Mouse (Mus musculus) spleen, postnatal 0 days (tissue): ENCODE results near the gene Smg7. TPM values are rescaled to one million over a fixed set of nuclear protein-coding genes. Genes with fewer than 3 reads are reported as not detected.

ENCODE experiments used
- polyA plus RNA-seq: library from polyadenylated mRNA; unstranded; fragments of >200 nt; fragmentation: Nextera tagmentation; extraction: Ambion mirVana; gene quantifications from 2 replicates; pipeline ENCODE4 v1.2.1, GENCODE M21; 2015

Smg7 gene
- 12.6 and 13.1 TPM in 2 replicates for polyA plus RNA-seq

DNA sequence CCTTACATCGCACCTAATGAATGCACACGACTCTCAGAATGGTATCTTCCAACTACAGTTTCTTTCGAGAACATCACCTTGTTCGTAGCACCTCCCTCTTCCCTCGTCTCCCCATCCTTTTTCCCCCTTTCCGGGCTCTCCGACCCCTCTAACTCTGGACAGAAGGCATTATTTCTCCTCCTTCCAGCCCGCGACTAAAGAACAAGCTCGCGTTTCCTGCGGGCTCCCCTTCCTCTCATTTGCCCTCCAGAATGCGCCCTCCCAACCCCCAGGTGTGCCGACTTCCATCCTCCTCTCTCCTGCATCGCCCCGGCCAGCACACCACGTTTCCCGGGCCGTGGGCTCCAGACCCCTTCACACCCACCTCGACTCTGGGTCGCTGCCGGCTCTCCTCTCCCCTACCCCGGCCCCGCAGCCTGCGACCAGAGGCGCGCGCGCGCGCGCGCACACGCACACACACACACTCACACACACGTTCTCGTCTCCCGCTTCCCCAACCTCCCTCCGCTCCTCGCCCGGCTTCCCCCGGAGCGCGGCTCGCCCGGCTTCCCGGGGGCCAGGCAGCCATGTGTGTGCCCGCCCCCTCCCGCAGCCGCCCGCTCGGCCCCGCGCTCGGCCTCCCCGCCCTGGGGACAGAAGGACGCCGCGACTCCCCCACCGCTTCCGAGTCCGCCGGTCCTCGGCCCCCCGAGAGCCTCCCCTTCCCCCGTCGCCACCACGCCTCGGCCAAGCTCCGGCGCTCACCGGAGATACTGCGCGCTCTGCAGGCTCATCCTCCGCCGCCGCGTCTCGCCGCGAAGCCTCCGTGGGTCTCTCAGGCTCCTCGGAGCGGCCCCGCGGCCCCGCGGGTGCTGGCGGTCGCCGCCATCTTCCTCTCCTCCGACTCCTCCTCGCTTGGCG, at the start of gene Smg7:
Smg7 (minus strand) TSS at position 882 of the 900 bp plus-strand sequence.

DNA sequence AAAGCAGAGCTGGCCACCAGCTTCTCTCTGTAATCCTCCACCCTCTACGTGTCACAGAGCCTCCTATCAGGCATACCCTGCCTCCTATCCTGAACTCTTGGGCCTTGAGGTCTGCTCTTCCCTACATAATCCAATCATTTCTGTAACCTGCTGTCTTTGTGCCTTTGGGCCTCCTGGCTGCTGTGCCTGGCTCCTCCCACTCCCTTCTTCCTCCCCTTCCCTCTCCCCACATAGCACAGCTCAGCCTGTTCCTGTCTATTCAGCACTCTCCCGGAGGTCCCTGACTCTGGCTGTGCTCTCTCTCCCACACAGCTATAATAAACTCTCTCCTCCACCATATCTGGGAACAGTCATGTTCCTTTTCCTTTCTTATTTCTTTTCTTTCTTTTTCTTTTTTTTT, 102.5 kb downstream of the Smg7 start, which contains the start of gene Ncf2:
Ncf2 (plus strand) TSS at position 298 of the 400 bp plus-strand sequence.

Other genes with a start within 250 kb of the Smg7 start
- gene Apobec4, start 152.1 kb downstream of the Smg7 start, polyA plus RNA-seq = not detected in 2 replicates
- gene Rgl1, start 136.3 kb downstream of the Smg7 start, polyA plus RNA-seq = 14.1 and 16.6 TPM in 2 replicates
- 274 and 311 TPM in 2 replicates for gene Arpc5, start 136.1 kb downstream of the Smg7 start, polyA plus RNA-seq
- gene Ncf2, start 102.5 kb downstream of the Smg7 start, polyA plus RNA-seq = 30.1 and 39.7 TPM in 2 replicates
- gene Nmnat2, start 52.3 kb upstream of the Smg7 start, polyA plus RNA-seq = 0.22 and 0.29 TPM in 2 replicates